Mouse (Mus musculus): ENCODE results near the gene Mettl8.

- TF ChIP-seq E2F4 (IDR thresholded peaks at IDR 0.05; ENCODE audit: insufficient read depth) (no peak), MYOD1 (IDR thresholded peaks at IDR 0.05; ENCODE audit: control insufficient read depth in 1 of 3, insufficient read length in 2 of 3, low read depth in 2 of 3) (no peak), POLR2A (IDR thresholded peaks at IDR 0.05; ENCODE audit: insufficient read length, low read depth) (no peak), SRF (IDR thresholded peaks at IDR 0.05; ENCODE audit: control insufficient read depth, insufficient read length, low read depth) (no peak), REST (IDR thresholded peaks at IDR 0.05; ENCODE audit: insufficient read depth, insufficient read length) (no peak), TCF3 (IDR thresholded peaks at IDR 0.05; ENCODE audit: insufficient read length, low read depth) (no peak)
Measured at GRCm38 (mm10) chr2:71082416-71082815, 27.0 kb upstream of the Mettl8 start.

Measured in myocyte (in vitro differentiated cells).